Mouse (Mus musculus): ENCODE measurements at regions not wholly inside any gene's neighbourhood (a gene's known extent, or its start where the extent isn't known, plus 50 kb on each side); places are given as distances from the start of the nearest gene placed in this dataset.
A peak's percentile ranks its signal among the peaks of the same experiment; 100 is the strongest.

GRCm38 (mm10) chr4:21368234-21369021, 317.3 kb downstream of the Prdm13 start:
- TF ChIP-seq POLR2A (IDR thresholded peaks at IDR 0.05; ENCODE audit: borderline replicate concordance, insufficient read depth, low read length) (no peak), CTCF (IDR thresholded peaks at IDR 0.05; ENCODE audit: borderline replicate concordance, insufficient read depth, low read depth, low read length) (peak; percentile 26; the same call in 1 of the 2 replicates)

Measured in cerebellum, adult 2 months (tissue).